Mouse (Mus musculus): Measurements from ENCODE around the gene Pate2. TPM values are rescaled to one million over a fixed set of nuclear protein-coding genes. Genes with fewer than 3 reads are reported as not detected.
A peak's percentile ranks its signal among the peaks of the same experiment; 100 is the strongest.

The Pate2 gene
- 0.26 TPM in 1 of 2 replicates, not detected in the other for total RNA-seq (2021)
- long read RNA-seq, experiment 1: 0 reads
- long read RNA-seq, experiment 2: 0 reads

GRCm38 (mm10) chr9:35569571-35570534 lies at the start of gene Pate2, which contains the start of gene Hyls1:
Gene Pate2 (plus strand): TSS chr9:35570284.
Gene Hyls1 (minus strand): TSS chr9:35570398.
- peak; percentile 95 for DNase-seq

GRCm38 (mm10) chr9:35520631-35521348 lies 49.3 kb upstream of the Pate2 start:
- DNase-seq: no peak

GRCm38 (mm10) chr9:35522241-35522640 lies 47.8 kb upstream of the Pate2 start:
- DNase-seq: no peak

GRCm38 (mm10) chr9:35522821-35523515 lies 47.1 kb upstream of the Pate2 start:
- DNase-seq: no peak

DNA sequence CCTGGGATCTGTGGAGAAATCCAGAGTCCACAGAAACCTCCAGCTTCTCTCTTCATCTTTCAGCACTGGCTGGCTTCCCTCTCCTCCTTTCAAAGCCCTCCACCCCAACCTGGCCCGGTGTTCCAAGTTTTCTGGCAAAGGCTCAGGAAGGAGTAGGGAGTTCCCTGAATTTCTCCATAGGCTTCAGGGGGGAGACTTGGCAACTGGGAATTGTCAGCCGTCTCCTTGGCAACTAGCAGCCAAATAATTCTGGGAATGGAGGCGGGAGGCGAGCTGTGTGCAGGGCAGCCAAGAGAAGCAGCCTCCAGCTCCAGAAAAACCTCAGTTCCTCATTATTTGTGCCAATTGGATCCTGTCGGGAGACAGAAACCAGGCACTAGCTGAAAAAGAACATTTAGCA lies 46.5 kb upstream of the Pate2 start:
- peak; percentile 19 for DNase-seq

DNA sequence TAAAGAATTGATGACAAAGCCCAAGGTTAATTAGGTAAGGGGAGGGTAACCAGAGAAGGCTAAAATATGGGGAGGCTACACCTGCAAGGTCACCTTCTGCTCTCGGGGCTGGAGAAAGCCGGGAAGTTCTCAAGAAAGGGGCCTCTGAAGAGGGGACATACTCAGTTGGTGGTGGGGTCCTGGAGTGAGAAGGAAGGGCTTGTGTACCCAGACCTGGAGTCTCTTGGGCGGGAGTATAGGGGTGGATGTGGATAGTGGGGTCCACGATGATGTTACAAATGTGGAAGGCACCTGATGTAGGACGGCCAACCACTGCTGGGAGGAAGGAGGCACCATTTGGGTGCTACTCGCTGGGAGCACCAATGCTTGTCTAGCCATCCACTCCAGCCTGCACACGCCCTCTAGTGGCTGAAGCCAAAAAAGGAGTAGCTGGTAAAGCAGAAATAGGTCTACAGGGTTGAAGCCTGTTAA lies 46.1 kb upstream of the Pate2 start:
- DNase-seq: peak; percentile 81

DNA sequence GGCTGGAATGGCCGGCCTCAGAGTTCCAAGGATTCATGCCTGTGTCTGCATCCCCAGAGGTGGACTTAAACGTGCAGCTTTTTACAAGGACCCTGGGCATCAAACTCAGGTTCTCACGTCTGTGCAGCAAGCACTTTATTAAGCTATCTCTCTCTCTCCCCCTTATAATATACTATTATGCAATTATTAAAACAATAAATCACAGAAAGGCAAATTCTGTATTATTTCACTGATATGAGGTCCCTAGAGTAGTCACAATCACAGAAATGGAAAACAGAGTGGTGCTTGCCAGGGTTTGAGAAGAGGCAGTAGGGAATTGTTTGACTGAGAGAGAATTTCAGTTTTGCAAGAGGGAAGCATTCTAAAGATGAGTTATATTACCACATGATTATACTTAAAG lies 40.9 kb upstream of the Pate2 start:
- DNase-seq: no peak

DNA sequence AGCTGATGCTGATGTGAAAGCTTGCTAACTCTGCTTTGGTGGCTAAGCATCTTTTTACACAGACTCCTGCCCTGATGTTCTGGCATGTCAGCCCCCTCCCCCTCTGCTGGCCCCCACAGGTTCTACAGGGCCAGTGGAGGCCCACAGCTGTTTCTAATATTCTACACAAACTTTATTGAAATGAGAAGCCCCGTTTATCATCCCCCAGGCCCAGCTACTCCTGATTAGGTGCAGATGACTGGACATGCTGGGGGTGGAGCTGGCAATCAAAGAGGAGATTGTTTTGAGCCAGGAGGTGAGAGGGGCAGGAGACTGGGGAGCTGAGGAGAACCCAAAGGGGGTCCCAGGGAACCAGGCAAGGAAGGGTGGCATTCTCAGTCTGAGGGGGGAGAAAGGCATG lies 40.3 kb upstream of the Pate2 start:
- DNase-seq: no peak

DNA sequence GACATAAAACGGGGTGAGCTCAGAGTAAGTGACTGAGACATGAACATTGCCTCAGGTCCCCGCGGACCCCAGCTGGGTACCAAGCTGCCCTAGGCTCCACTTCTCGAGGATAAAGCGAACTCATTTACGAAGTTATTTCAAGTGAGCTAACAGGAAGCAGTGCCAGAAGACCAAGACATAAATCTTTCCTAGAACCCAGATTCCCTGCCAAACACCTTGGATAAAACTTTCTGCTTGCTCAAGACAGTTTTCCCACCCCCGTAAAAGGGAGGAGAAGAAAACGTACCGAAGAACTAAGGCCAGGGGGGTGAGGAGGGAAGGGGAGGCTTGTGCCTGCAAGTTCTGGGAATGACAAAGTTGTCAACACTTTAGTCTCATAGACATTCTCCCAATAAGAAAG lies 36.8 kb upstream of the Pate2 start:
- no peak for DNase-seq

DNA sequence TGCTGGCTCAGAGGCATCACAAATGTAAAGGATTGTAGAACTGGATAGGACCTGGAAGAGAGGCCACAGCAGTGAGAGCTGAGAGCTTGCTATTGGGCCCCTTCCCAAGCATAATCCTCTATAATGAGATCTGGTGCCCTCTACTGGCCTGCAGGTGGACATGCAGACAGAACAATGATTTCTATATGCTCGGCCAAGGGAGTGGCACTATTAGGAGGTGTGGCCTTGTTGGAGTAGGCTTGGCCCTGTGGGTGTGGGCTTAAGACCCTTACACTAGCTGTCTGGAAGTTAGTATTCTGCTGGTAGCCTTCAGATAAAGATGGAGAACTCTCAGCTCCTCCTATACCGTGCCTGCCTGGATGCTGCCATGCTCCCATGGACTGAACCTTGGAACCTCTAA lies 35.0 kb upstream of the Pate2 start:
- peak; percentile 63 for DNase-seq

DNA sequence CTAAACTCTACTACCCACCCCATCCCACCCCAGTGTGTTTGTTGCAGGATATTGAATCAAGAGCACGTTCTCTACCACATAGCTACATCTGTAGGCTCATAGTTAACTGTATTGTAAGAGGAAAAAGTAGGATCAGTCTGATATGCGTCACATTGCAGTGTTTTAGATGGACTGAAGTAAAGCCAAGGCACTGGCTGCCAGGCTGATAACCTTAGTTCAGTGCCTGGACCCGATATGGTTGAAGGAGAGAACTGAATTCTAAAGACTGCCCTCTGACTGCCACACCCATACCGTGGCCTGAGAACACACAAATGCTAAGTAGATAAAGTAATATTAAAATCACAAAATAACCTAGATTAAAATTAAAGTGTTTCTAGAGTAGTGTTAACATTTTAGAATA lies 34.2 kb upstream of the Pate2 start:
- no peak for DNase-seq

DNA sequence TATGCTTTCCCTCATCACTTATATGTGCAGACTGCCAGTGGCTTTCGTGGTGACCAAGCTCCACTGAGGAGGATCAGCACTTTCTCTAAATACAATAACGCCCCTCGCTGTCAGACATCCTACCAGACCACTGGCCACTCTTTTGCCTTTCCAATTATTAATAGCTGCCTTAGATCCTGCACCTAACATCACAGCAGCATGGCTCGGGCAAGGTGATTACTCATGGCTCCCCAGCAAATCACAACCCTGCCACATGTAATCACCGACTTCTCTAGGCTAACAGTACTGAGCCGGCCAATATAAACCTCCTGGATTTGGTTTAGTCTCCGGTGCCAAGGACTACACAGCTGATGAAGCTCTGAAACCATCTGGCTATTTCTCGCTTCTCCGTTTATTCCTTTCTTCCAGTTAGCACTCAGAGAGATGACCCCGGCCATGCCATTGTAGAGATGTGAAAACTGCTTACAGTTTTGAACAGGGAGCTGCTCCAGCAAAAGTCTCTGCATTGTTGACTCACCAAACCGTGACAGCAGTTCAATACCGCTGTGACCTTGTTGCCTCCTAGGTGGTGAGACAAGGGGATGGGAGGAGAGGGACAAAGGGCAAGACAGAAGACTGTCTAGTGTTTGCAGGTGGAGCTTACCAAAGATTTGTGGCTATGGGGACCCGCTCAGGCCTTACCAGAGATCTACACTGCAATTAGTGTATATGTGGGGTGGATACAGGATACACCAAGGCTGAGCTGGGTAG lies 30.9 kb upstream of the Pate2 start:
- no peak for DNase-seq

DNA sequence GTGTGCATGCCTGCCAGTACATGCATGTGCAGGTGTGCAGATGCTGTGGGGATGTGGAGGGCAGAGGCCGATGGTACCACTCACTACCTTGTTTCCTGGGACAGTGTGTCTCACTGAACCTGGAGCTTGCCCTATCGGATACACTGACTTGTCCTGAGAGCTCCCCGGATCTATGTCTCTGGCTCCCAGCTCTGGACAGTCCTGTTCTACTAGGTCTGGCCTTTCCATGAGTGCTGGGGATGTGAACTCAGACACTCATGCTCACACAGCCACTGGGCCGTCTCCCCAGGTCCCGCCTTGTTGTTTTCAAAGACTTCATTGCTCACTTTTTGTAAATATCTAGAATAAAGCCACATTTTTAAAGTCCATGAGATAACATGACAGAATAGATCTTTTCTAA lies 29.1 kb upstream of the Pate2 start:
- DNase-seq: no peak

DNA sequence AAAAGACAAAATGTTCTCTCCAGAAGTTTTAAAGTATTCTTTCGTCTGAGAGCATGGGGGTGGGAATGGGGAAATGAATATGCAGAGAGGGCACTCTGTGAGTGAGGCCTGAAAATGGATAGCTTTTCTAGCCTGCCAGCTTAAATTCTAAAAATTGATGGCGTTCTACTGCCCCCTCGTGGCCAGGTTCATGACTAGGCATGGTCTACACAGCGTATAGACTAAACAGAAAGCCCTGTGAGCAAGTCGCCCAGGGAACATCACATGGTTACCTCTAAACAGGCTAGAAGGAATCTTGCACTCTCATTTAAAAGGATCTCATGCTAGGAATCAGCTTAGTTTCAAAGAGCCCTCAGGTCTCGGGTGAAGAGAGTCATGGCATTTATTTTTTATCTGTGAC lies 28.6 kb upstream of the Pate2 start:
- peak; percentile 87 for DNase-seq

DNA sequence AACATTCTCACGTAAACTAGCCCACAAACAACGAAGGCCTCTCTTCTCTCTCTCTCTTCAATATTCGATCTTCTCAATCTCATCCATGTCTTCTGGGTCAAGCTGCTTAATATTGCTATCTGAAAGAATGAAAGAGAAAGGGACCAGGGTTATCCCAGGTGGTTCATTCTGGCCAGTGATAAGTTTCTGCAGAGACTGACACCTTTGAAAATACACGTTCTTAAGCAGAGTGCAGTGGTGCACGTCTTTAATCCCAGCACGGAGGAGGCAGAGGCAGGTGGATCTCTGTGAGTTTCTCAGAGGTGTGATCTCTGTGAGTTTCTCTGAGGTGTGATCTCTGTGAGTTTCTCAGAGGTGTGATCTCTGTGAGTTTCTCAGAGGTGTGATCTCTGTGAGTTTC lies 28.1 kb upstream of the Pate2 start:
- DNase-seq: no peak

DNA sequence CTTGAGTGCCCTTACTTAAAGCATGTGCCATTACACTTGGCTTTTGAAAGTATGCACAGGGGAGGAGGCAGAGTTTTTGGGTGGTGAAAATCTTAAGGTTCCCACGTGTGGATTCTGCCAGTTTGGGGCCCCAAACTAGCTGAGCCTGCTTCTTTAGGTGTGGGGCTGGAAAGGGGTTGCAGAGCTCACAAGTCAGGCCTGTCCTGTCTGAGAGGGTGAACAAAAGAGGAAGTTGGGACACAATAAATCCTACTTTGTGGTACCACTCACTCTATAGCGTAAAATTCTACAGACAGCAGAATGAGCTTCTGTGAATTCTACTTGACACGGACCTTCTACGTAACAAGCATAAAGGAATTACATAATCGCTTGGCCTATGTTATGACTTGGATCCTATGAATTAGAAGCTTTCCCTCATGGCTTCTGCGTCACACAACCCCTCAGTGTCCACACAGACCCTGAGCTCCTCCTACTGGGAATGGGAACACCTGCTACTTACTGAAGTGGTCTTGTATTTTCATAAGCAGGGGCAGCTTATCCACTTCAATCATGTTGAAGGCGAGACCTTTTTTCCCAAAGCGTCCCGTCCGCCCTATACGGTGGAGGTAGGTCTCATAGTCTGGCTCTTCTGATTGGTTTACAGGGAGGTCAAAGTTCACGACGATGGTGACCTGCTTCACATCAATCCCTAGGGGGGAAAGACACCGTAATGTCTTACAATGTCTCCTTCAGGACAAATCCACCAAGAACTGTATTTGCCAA lies 26.8 kb upstream of the Pate2 start:
- no peak for DNase-seq

GRCm38 (mm10) chr9:35544666-35545065 lies 25.4 kb upstream of the Pate2 start:
- DNase-seq: no peak

GRCm38 (mm10) chr9:35545704-35546103 lies 24.4 kb upstream of the Pate2 start:
- DNase-seq: no peak

DNA sequence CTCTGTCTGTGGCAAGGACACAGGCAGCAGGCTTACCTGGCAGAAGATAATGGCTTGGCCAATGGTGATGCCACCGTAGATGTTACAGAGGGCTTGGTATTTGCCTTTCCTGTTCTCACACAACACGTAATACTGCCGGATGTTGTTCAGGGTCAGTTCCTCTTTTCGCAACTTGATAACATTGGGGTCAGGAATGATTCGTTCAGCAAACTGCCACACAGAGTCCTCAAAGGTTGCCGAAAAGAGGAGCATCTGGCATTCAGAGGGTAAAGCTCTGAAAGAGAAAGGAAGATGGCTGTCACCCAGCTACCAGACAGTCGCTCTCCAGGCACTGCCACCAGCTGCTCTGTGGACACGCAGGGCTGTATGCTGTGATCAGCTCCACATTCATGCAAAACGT lies 23.3 kb upstream of the Pate2 start:
- DNase-seq: no peak

DNA sequence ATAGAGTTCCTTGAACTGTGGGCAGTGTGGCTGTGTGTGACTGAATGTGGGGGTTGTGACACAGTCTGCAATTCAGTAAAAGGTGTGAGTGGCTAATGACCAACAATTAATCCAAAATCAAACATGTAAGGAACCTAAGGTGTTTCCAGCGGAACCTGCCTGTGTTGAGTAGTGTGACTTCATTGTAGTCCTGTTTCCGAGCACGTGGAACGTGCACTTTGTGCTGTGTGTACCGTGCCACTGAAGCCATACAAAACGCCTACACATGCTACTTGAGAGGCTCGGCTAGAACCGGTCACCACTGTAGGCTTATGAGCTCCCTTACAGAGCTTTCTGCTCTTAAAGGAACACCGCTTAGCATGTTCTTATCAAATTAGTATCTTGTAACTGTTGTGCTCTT lies 21.6 kb upstream of the Pate2 start:
- no peak for DNase-seq

- DNase-seq: no peak
Observed at GRCm38 (mm10) chr9:35556494-35557102, 13.5 kb upstream of the Pate2 start.

Measured in adrenal gland, postnatal 14 days (tissue).